Mouse (Mus musculus) liver, embryonic 12.5 days (tissue): ENCODE measurements at regions not wholly inside any gene's neighbourhood (a gene's known extent, or its start where the extent isn't known, plus 50 kb on each side); places are given as distances from the start of the nearest gene placed in this dataset.

Experiments used
- ATAC-seq: fragments of 200-750 bp; cut with Nextera tagmentation; 2 replicates; pipeline ENCODE4 v1.8.0; 2017; ENCODE audit warnings: moderate number of reproducible peaks, mild to moderate bottlenecking, moderate library complexity
- H3K27ac ChIP-seq: fragments of 300-500 bp; sonication (generic); 2 replicates; pipeline ENCODE4 v1.5.1; 2016; ENCODE audit warnings: mild to moderate bottlenecking
- H3K27me3 ChIP-seq: fragments of 300-500 bp; sonication (generic); replicated peaks from 2 replicates; pipeline ENCODE4 v1.6.1; 2016; ENCODE audit warnings: mild to moderate bottlenecking, moderate library complexity
- H3K36me3 ChIP-seq: fragments of 300-500 bp; sonication (generic); 2 replicates; pipeline ENCODE4 v1.6.1; 2016; ENCODE audit warnings: mild to moderate bottlenecking, moderate library complexity
- H3K4me1 ChIP-seq: fragments of 300-500 bp; sonication (generic); 2 replicates; pipeline ENCODE4 v1.6.1; 2016
- H3K4me2 ChIP-seq: fragments of 300-500 bp; sonication (generic); 2 replicates; pipeline ENCODE4 v1.6.1; 2016; ENCODE audit warnings: mild to moderate bottlenecking, moderate library complexity
- H3K4me3 ChIP-seq: fragments of 300-500 bp; sonication (generic); 2 replicates; pipeline ENCODE4 v1.5.1; 2016; ENCODE audit warnings: mild to moderate bottlenecking, moderate library complexity
- H3K9ac ChIP-seq: fragments of 300-500 bp; sonication (generic); 2 replicates; pipeline ENCODE4 v1.6.1; 2016; ENCODE audit warnings: mild to moderate bottlenecking, moderate library complexity
- H3K9me3 ChIP-seq: fragments of 300-500 bp; sonication (generic); replicated peaks from 2 replicates; pipeline ENCODE4 v1.6.1; 2016; ENCODE audit warnings: mild to moderate bottlenecking, moderate library complexity
- WGBS: fragments of 180-500 bp; shearing (Covaris S2); methylation state at CpG from one replicate; pipeline ENCODE4 v1.1.7; 2016; ENCODE audit not compliant: insufficient replicate concordance; 5-methylcytosine and 5-hydroxymethylcytosine counted together

DNA sequence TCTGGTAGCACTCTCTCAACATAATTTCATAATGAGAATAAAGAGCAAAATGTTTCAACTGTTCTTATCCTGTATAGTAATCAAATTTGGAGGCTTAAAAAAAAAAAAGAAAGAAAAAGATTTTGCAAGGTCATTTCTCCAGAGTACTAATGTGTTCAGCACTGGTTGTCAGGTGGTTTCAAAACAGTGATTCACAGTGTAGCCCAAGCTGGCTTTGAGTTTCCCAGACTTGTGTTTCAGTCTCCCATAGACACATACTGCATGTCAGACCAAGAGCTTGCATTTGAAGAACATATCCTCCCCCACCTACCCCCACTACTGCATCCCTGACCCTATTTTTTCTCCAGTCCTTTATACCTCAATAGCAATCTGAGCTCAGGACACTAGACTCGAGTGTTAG lies 107.2 kb upstream of the Ank start:
- Histone ChIP-seq H3K9me3 (no peaks in the 10 kb centered on the region), H3K4me3 (no peak overlapping the region), H3K4me1 (no peaks in the 10 kb centered on the region), H3K36me3 (no peaks in the 10 kb centered on the region), H3K4me2 (no peak overlapping the region), H3K9ac (no peak overlapping the region), H3K27ac (no peak overlapping the region), H3K27me3 (no peaks in the 10 kb centered on the region)
- 42% methylated on average over 1 of the region's 1 CpGs for WGBS
- no peak for ATAC-seq

- no peak overlapping the region for H3K27ac ChIP-seq
- H3K4me1 ChIP-seq = no peaks in the 10 kb centered on the region
- no peaks in the 10 kb centered on the region for H3K27me3 ChIP-seq
- no peak overlapping the region for H3K9ac ChIP-seq
- no peaks in the 10 kb centered on the region for H3K36me3 ChIP-seq
- ATAC-seq = no peak
- no peaks in the 10 kb centered on the region for H3K9me3 ChIP-seq
- H3K4me3 ChIP-seq = no peak overlapping the region
- no peak overlapping the region for H3K4me2 ChIP-seq
- 35% methylated on average over 1 of the region's 1 CpGs for WGBS
These were observed 92.0 kb upstream of the Ank start for GRCm38 (mm10) chr15:27374517-27374916.

DNA sequence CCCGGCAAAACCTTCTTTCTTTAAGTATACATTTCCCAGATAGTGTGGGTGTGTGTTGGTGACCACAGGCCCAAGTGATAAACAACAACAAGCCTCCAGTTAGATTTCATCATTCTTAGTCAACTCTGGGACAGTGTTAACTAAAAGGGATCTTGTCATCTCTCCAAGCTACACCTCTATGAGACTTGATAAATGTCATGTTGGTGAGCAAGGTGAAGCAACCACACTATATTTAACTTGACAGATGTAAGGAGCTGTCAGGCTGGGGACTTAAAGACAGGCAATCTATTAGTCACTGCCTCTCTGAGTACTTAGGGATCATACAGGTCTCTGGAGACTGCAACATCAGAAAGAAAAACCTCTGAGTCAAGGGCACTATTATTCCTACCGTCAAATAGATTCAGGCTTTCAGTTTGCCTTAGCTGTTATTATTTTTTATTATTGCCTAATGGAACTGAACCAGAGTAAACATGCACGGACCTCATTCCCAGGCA lies 87.8 kb upstream of the Ank start:
- no peak for ATAC-seq
- Histone ChIP-seq H3K9me3 (no peaks in the 10 kb centered on the region), H3K27me3 (no peaks in the 10 kb centered on the region), H3K27ac (no peak overlapping the region), H3K36me3 (no peaks in the 10 kb centered on the region), H3K4me1 (no peaks in the 10 kb centered on the region), H3K4me3 (no peak overlapping the region), H3K4me2 (no peak overlapping the region), H3K9ac (no peak overlapping the region)
- 75% methylated on average over 3 of the region's 3 CpGs for WGBS

GRCm38 (mm10) chr15:27380436-27380945 lies 86.0 kb upstream of the Ank start:
- no peaks in the 10 kb centered on the region for H3K27me3 ChIP-seq
- H3K27ac ChIP-seq = no peak overlapping the region
- no peak overlapping the region for H3K4me2 ChIP-seq
- no peaks in the 10 kb centered on the region for H3K9me3 ChIP-seq
- H3K9ac ChIP-seq = no peak overlapping the region
- H3K4me1 ChIP-seq = no peaks in the 10 kb centered on the region
- no peaks in the 10 kb centered on the region for H3K36me3 ChIP-seq
- WGBS = 65% methylated on average over 4 of the region's 4 CpGs
- ATAC-seq = no peak
- H3K4me3 ChIP-seq = no peak overlapping the region

- no peaks in the 10 kb centered on the region for H3K27me3 ChIP-seq
- WGBS = 52% methylated on average over 2 of the region's 2 CpGs
- ATAC-seq = no peak
- H3K4me3 ChIP-seq = no peak overlapping the region
- H3K9me3 ChIP-seq = no peaks in the 10 kb centered on the region
- no peaks in the 10 kb centered on the region for H3K4me1 ChIP-seq
- no peaks in the 10 kb centered on the region for H3K36me3 ChIP-seq
- no peak overlapping the region for H3K4me2 ChIP-seq
- H3K27ac ChIP-seq = no peak overlapping the region
- H3K9ac ChIP-seq = no peak overlapping the region
These were observed 84.9 kb upstream of the Ank start for GRCm38 (mm10) chr15:27381565-27381964.

DNA sequence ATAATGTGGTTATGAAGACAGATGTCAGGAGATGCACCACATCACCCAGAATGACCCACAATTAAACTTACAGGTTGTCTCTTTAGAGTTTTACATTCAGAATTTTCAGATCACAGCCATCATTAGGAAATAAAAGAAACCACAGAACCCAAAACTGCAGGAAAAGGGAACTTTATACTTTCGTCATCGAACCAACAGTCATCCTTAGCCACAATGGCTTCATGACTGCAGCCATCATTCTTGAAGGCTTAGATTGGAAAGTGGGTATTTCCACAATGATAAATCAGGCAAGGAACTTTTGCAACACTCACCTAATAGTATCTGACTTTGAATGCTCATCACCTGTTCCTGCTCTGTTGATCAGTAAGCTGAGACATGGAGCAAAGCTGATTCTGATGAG lies 75.9 kb upstream of the Ank start:
- 61% methylated on average over 2 of the region's 2 CpGs for WGBS
- H3K27ac ChIP-seq = no peak overlapping the region
- H3K9me3 ChIP-seq = no peaks in the 10 kb centered on the region
- no peak overlapping the region for H3K4me2 ChIP-seq
- no peak for ATAC-seq
- H3K36me3 ChIP-seq = no peaks in the 10 kb centered on the region
- H3K27me3 ChIP-seq = no peaks in the 10 kb centered on the region
- no peaks in the 10 kb centered on the region for H3K4me1 ChIP-seq
- H3K9ac ChIP-seq = no peak overlapping the region
- no peak overlapping the region for H3K4me3 ChIP-seq

- no peak overlapping the region for H3K4me2 ChIP-seq
- ATAC-seq = no peak
These were observed 60.7 kb upstream of the Ank start for GRCm38 (mm10) chr15:27405721-27406161.

GRCm38 (mm10) chr15:27409856-27410255 lies 56.6 kb upstream of the Ank start:
- Histone ChIP-seq H3K27ac (no peak overlapping the region), H3K36me3 (no peaks in the 10 kb centered on the region), H3K27me3 (no peaks in the 10 kb centered on the region), H3K4me3 (no peak overlapping the region), H3K9me3 (no peaks in the 10 kb centered on the region), H3K4me1 (no peaks in the 10 kb centered on the region), H3K9ac (no peak overlapping the region), H3K4me2 (no peak overlapping the region)
- ATAC-seq = no peak
- 71% methylated on average over 8 of the region's 8 CpGs for WGBS

More at GRCm38 (mm10) chr15:27405721-27406161, 60.7 kb upstream of the Ank start:
- no peak overlapping the region for H3K4me3 ChIP-seq
- no peaks in the 10 kb centered on the region for H3K4me1 ChIP-seq
- H3K27ac ChIP-seq = no peak overlapping the region
- no peak overlapping the region for H3K9ac ChIP-seq
- H3K9me3 ChIP-seq = no peaks in the 10 kb centered on the region
- H3K27me3 ChIP-seq = no peaks in the 10 kb centered on the region
- H3K36me3 ChIP-seq = no peaks in the 10 kb centered on the region
- 75% methylated on average over 20 of the region's 20 CpGs for WGBS

GRCm38 (mm10) chr15:27412304-27412703 lies 54.2 kb upstream of the Ank start:
- Histone ChIP-seq H3K4me1 (no peaks in the 10 kb centered on the region), H3K36me3 (no peaks in the 10 kb centered on the region), H3K27me3 (no peaks in the 10 kb centered on the region), H3K4me3 (no peak overlapping the region), H3K27ac (no peak overlapping the region), H3K4me2 (no peak overlapping the region), H3K9ac (no peak overlapping the region), H3K9me3 (no peaks in the 10 kb centered on the region)
- ATAC-seq = no peak
- 82% methylated on average over 2 of the region's 2 CpGs for WGBS

DNA sequence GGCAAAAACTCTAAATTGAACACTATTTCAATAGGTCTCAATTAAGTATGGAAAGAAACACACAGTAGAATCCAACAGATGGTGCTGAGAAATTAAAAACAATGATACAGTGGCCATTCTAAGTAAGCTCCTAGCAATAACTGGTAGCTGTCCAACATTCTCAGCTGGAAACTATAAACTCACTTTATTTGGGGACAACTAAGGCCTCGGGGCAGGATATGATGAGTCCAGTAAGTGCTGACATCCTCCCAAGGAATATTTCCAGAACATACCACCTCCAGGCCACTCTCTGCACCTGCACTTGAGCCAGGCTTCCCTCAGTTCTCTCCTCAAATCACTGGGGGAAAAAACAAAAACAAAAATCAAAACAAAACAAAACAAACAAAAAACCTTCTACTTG lies 53.7 kb upstream of the Ank start:
- Histone ChIP-seq H3K4me2 (no peak overlapping the region), H3K4me1 (no peaks in the 10 kb centered on the region), H3K9ac (no peak overlapping the region), H3K4me3 (no peak overlapping the region), H3K27me3 (no peaks in the 10 kb centered on the region), H3K27ac (no peak overlapping the region), H3K9me3 (no peaks in the 10 kb centered on the region), H3K36me3 (no peaks in the 10 kb centered on the region)
- ATAC-seq = no peak
- 75% methylated on average over 1 of the region's 1 CpGs for WGBS

- Histone ChIP-seq H3K4me2 (no peak overlapping the region), H3K9ac (no peak overlapping the region), H3K36me3 (no peaks in the 10 kb centered on the region), H3K4me3 (no peak overlapping the region), H3K9me3 (no peaks in the 10 kb centered on the region), H3K27me3 (no peaks in the 10 kb centered on the region), H3K27ac (no peak overlapping the region), H3K4me1 (no peaks in the 10 kb centered on the region)
- WGBS = 71% methylated on average over 7 of the region's 7 CpGs
- no peak for ATAC-seq
These were observed 53.0 kb upstream of the Ank start for GRCm38 (mm10) chr15:27413486-27413885.

DNA sequence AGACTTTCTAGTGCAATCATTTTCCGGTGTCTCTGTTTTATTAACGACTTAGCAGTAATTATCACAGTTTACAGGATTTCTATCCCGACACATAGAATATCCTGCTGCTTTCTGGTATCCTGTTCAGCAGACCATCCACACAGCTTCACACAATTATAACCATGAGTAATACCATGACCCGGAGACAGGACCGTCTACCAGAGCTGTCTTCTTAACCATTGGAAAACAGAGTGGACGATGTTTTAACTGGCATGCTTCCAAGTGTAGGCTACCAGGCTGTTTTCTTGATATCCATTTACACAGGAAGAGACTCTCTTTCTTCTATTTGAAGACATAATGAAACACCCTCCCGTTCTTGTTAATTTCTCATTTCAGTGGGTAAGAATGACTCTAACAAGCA lies 51.7 kb upstream of the Ank start:
- no peak overlapping the region for H3K27ac ChIP-seq
- H3K4me1 ChIP-seq = no peaks in the 10 kb centered on the region
- H3K9me3 ChIP-seq = no peaks in the 10 kb centered on the region
- no peaks in the 10 kb centered on the region for H3K36me3 ChIP-seq
- H3K4me2 ChIP-seq = no peak overlapping the region
- no peak overlapping the region for H3K4me3 ChIP-seq
- ATAC-seq = no peak
- no peaks in the 10 kb centered on the region for H3K27me3 ChIP-seq
- H3K9ac ChIP-seq = no peak overlapping the region
- WGBS = 77% methylated on average over 7 of the region's 7 CpGs
